Mouse (Mus musculus): Measurements from ENCODE around the gene Ncoa6. TPM values are rescaled to one million over a fixed set of nuclear protein-coding genes. Genes with fewer than 3 reads are reported as not detected.

The Ncoa6 gene
- total RNA-seq, 1 experiment: 10.4 TPM

DNA sequence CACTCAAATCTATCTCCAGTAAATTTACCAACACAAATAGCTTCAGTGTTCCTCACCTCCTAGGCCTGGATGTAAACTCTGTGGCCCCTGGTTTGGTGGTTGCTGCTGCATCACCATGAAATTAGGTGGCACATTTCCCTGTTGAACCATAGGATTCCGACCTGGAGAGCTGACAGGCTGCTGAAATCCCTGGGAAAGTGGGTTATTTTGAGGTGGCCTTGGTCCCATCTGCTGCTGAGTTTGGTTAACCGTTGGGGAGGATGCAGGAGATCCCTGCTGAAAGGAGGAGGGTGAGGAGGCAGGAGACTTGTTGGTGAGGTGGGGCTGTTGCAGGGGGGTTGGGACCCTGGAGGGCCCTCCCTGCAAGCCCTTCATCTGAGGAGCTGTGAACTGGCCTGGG, 52.8 kb downstream of the Ncoa6 start:
- no peak for DNase-seq (ENCODE audit: low read depth, low spot score)
- no peak overlapping the region for H3K9ac ChIP-seq (ENCODE audit: insufficient read depth, low read depth, low read length, poor library complexity, severe bottlenecking)
- no peak overlapping the region for H3K4me3 ChIP-seq (ENCODE audit: insufficient read depth in 1 of 2, low read depth in 1 of 2, low read length in 2 of 2, poor library complexity in 1 of 2, severe bottlenecking in 1 of 2)
- H3K9me3 ChIP-seq (ENCODE audit: control insufficient read depth, insufficient read depth, low read depth, low read length): no peaks in the 10 kb centered on the region
- H3K4me1 ChIP-seq (ENCODE audit: control insufficient read depth in 2 of 2, insufficient read depth in 2 of 2, low read length in 2 of 2, poor library complexity in 1 of 2): no peaks in the 10 kb centered on the region
- peaks cover 10% of the 10 kb centered on the region for H3K36me3 ChIP-seq (ENCODE audit: control insufficient read depth, insufficient read depth, low read length, poor library complexity, severe bottlenecking)
- H3K27ac ChIP-seq (ENCODE audit: insufficient read depth, low read depth, low read length, poor library complexity, severe bottlenecking): no peak overlapping the region
- TF ChIP-seq ZNF384 (IDR thresholded peaks at IDR 0.05; ENCODE audit: low read depth, low read length): no peak
- TF ChIP-seq MAFK (IDR thresholded peaks at IDR 0.05; ENCODE audit: insufficient read depth, low read depth, low read length): no peak
- TF ChIP-seq CHD2 (IDR thresholded peaks at IDR 0.05; ENCODE audit: low read depth, low read length): no peak
- TF ChIP-seq HCFC1 (IDR thresholded peaks at IDR 0.05; ENCODE audit: borderline replicate concordance, insufficient read depth, low read length): no peak
- no peak for TF ChIP-seq ZC3H11A (IDR thresholded peaks at IDR 0.05; ENCODE audit: borderline replicate concordance, low read depth, low read length)
- in situ Hi-C loops (cut with MboI; ENCODE audit: low sequenced_read_pairs in 2 of 2, unreplicated experiment in 2 of 2): no loop called here

DNA sequence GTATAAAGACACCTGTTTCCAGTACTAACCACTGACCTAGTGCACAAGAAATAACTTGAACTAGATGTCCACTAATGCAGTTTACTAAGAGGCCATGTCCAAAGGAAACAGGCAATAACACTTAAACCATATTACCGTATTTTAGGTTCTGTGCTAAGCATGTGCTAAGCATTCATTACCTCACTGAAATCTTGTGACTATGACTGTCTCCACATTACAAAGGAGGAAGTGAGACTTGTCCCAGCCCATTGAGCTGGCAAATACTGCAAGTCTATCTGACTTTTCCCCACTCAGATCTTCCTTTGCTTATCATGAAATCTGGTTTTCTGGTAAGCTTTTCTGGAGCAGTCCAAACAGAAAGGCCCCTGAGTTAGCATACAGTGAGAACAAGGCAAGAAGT, 69.1 kb downstream of the Ncoa6 start:
- H3K9me3 ChIP-seq (ENCODE audit: control insufficient read depth, insufficient read depth, low read depth, low read length): 0 out of 2 replicates have a peak, but pooled peaks cover 1% of the 10 kb centered on the region
- in situ Hi-C loops (cut with MboI; ENCODE audit: low sequenced_read_pairs in 2 of 2, unreplicated experiment in 2 of 2): no loop called here
- H3K4me1 ChIP-seq (ENCODE audit: control insufficient read depth in 2 of 2, insufficient read depth in 2 of 2, low read length in 2 of 2, poor library complexity in 1 of 2): no peaks in the 10 kb centered on the region
- TF ChIP-seq ZC3H11A (IDR thresholded peaks at IDR 0.05; ENCODE audit: borderline replicate concordance, low read depth, low read length): no peak
- peaks cover 15% of the 10 kb centered on the region for H3K36me3 ChIP-seq (ENCODE audit: control insufficient read depth, insufficient read depth, low read length, poor library complexity, severe bottlenecking)
- no peak overlapping the region for H3K27ac ChIP-seq (ENCODE audit: insufficient read depth, low read depth, low read length, poor library complexity, severe bottlenecking)
- no peak for DNase-seq (ENCODE audit: low read depth, low spot score)
- no peak overlapping the region for H3K4me3 ChIP-seq (ENCODE audit: insufficient read depth in 1 of 2, low read depth in 1 of 2, low read length in 2 of 2, poor library complexity in 1 of 2, severe bottlenecking in 1 of 2)
- no peak overlapping the region for H3K9ac ChIP-seq (ENCODE audit: insufficient read depth, low read depth, low read length, poor library complexity, severe bottlenecking)

DNA sequence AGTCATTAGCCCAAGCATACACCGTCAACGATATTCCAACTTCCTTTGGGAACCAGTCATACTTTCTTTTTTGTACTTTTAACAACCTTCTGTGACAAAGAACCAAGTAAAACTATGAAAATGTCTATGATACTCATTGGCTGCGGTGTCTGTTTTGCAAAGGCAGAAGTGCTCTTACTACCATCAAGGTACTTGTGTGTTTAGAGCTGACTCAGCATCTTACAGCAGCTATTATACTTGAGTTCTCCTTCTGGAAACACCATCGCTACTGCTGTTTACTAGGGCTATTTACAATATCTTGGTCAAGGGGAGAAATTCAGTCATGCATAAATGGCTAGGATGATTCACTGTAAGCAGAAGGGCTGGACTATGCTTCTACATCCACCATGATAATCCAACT, 71.8 kb downstream of the Ncoa6 start:
- Histone ChIP-seq H3K9ac (ENCODE audit: insufficient read depth, low read depth, low read length, poor library complexity, severe bottlenecking) (no peak overlapping the region), H3K4me3 (ENCODE audit: insufficient read depth in 1 of 2, low read depth in 1 of 2, low read length in 2 of 2, poor library complexity in 1 of 2, severe bottlenecking in 1 of 2) (no peak overlapping the region), H3K27ac (ENCODE audit: insufficient read depth, low read depth, low read length, poor library complexity, severe bottlenecking) (no peak overlapping the region), H3K9me3 (ENCODE audit: control insufficient read depth, insufficient read depth, low read depth, low read length) (0 out of 2 replicates have a peak, but pooled peaks cover 1% of the 10 kb centered on the region), H3K4me1 (ENCODE audit: control insufficient read depth in 2 of 2, insufficient read depth in 2 of 2, low read length in 2 of 2, poor library complexity in 1 of 2) (no peaks in the 10 kb centered on the region), H3K36me3 (ENCODE audit: control insufficient read depth, insufficient read depth, low read length, poor library complexity, severe bottlenecking) (peaks cover 5% of the 10 kb centered on the region; the same call in 1 of the 2 replicates)
- DNase-seq (ENCODE audit: low read depth, low spot score): no peak
- no peak for TF ChIP-seq ZC3H11A (IDR thresholded peaks at IDR 0.05; ENCODE audit: borderline replicate concordance, low read depth, low read length)
- peak; percentile 75 for TF ChIP-seq MAFK (IDR thresholded peaks at IDR 0.05; ENCODE audit: insufficient read depth, low read depth, low read length)
- in situ Hi-C loops (cut with MboI; ENCODE audit: low sequenced_read_pairs in 2 of 2, unreplicated experiment in 2 of 2): no loop called here

DNA sequence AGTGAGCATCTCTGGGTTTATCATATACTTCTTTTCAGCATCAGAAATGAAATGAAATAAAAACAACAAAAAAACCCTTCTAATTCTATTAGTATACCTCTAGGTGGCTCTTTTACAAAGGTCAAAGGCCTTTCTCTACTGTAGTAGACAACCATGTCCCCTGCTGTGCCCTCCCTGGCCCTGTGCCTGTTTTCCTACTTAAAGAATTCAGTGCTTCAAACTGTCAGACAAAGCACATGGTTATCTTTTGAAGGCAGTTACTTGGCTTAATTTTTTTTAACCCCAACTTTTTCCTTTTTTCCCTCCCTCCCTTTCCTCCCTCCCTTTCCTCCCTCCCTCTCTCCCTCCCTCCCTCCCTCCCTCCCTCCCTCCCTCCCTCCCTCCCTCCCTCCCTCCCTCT, 73.4 kb downstream of the Ncoa6 start:
- H3K9ac ChIP-seq (ENCODE audit: insufficient read depth, low read depth, low read length, poor library complexity, severe bottlenecking): no peak overlapping the region
- H3K9me3 ChIP-seq (ENCODE audit: control insufficient read depth, insufficient read depth, low read depth, low read length): 0 out of 2 replicates have a peak, but pooled peaks cover 1% of the 10 kb centered on the region
- in situ Hi-C loops (cut with MboI; ENCODE audit: low sequenced_read_pairs in 2 of 2, unreplicated experiment in 2 of 2): no loop called here
- no peaks in the 10 kb centered on the region for H3K4me1 ChIP-seq (ENCODE audit: control insufficient read depth in 2 of 2, insufficient read depth in 2 of 2, low read length in 2 of 2, poor library complexity in 1 of 2)
- no peak overlapping the region for H3K4me3 ChIP-seq (ENCODE audit: insufficient read depth in 1 of 2, low read depth in 1 of 2, low read length in 2 of 2, poor library complexity in 1 of 2, severe bottlenecking in 1 of 2)
- H3K36me3 ChIP-seq (ENCODE audit: control insufficient read depth, insufficient read depth, low read length, poor library complexity, severe bottlenecking): peaks cover 6% of the 10 kb centered on the region; the same call in 1 of the 2 replicates
- TF ChIP-seq MAFK (IDR thresholded peaks at IDR 0.05; ENCODE audit: insufficient read depth, low read depth, low read length): no peak
- no peak for TF ChIP-seq HCFC1 (IDR thresholded peaks at IDR 0.05; ENCODE audit: borderline replicate concordance, insufficient read depth, low read length)
- TF ChIP-seq ZNF384 (IDR thresholded peaks at IDR 0.05; ENCODE audit: low read depth, low read length): no peak
- no peak overlapping the region for H3K27ac ChIP-seq (ENCODE audit: insufficient read depth, low read depth, low read length, poor library complexity, severe bottlenecking)
- no peak for DNase-seq (ENCODE audit: low read depth, low spot score)

DNA sequence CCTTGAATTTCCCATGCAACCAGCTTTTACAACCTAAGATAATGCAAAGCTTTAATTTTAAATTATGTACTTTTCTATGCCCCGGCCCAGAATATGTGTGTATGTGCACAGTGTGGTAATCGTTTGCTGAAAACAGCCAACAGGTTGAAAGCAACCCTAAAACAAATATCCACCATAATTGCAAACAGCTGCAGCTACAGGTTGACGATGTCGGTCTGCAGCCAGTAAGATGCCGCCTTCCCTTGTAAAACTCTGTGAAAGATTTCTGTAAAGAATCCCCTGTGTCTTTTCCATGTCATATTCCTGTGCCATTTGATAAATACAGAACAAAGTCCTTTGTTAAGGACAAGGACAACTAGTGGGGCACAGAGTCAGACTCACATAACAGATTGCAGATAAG, 79.1 kb downstream of the Ncoa6 start:
- no peak overlapping the region for H3K4me3 ChIP-seq (ENCODE audit: insufficient read depth in 1 of 2, low read depth in 1 of 2, low read length in 2 of 2, poor library complexity in 1 of 2, severe bottlenecking in 1 of 2)
- DNase-seq (ENCODE audit: low read depth, low spot score): no peak
- peaks cover 6% of the 10 kb centered on the region for H3K36me3 ChIP-seq (ENCODE audit: control insufficient read depth, insufficient read depth, low read length, poor library complexity, severe bottlenecking)
- H3K9me3 ChIP-seq (ENCODE audit: control insufficient read depth, insufficient read depth, low read depth, low read length): no peaks in the 10 kb centered on the region
- no peak overlapping the region for H3K9ac ChIP-seq (ENCODE audit: insufficient read depth, low read depth, low read length, poor library complexity, severe bottlenecking)
- TF ChIP-seq ZNF384 (IDR thresholded peaks at IDR 0.05; ENCODE audit: low read depth, low read length) (no peak), ZC3H11A (IDR thresholded peaks at IDR 0.05; ENCODE audit: borderline replicate concordance, low read depth, low read length) (no peak), HCFC1 (IDR thresholded peaks at IDR 0.05; ENCODE audit: borderline replicate concordance, insufficient read depth, low read length) (no peak)
- in situ Hi-C loops (cut with MboI; ENCODE audit: low sequenced_read_pairs in 2 of 2, unreplicated experiment in 2 of 2): no loop called here
- H3K27ac ChIP-seq (ENCODE audit: insufficient read depth, low read depth, low read length, poor library complexity, severe bottlenecking): no peak overlapping the region
- no peaks in the 10 kb centered on the region for H3K4me1 ChIP-seq (ENCODE audit: control insufficient read depth in 2 of 2, insufficient read depth in 2 of 2, low read length in 2 of 2, poor library complexity in 1 of 2)
